Mouse (Mus musculus): ENCODE data around the gene Mapk10. TPM values are rescaled to one million over a fixed set of nuclear protein-coding genes. Genes with fewer than 3 reads are reported as not detected.

Gene Mapk10
- 6.3 and 7.2 TPM in 2 replicates for polyA plus RNA-seq (2015; fragmentation: Nextera tagmentation; extraction: Ambion mirVana)

GRCm38 (mm10) chr5:103211101-103211848 lies at the start of gene Mapk10:
TSS of gene Mapk10 (minus strand) at chr5:103211334.
- ATAC-seq (ENCODE audit: insufficient read depth, low FRiP score), result peak; percentile 78; the same call in 1 of the 2 replicates

GRCm38 (mm10) chr5:103256144-103256543 lies 45.0 kb upstream of the Mapk10 start:
- Histone ChIP-seq H3K4me1 (ENCODE audit: control insufficient read depth, insufficient read depth, low read length) (no peaks in the 10 kb centered on the region), H3K27me3 (ENCODE audit: control insufficient read depth, insufficient read depth, low read length) (no peaks in the 10 kb centered on the region), H3K36me3 (ENCODE audit: control insufficient read depth, insufficient read depth, low read length) (no peaks in the 10 kb centered on the region), H3K9me3 (replicated peaks; ENCODE audit: control insufficient read depth, low read length) (no peaks in the 10 kb centered on the region; the same call in 1 of the 2 replicates), H3K4me2 (ENCODE audit: low read depth, low read length) (no peak overlapping the region), H3K27ac (ENCODE audit: low read length) (no peak overlapping the region), H3K9ac (ENCODE audit: low read length) (no peak overlapping the region), H3K4me3 (replicated peaks; ENCODE audit: low read length) (no peak overlapping the region)
- WGBS, result 86% methylated on average over 5 of the region's 5 CpGs
- ATAC-seq (ENCODE audit: insufficient read depth, low FRiP score), result no peak

More at GRCm38 (mm10) chr5:103211101-103211848, at the start of gene Mapk10:
- H3K4me3 ChIP-seq (replicated peaks; ENCODE audit: low read length), result peak within 1 kb of the TSS; percentile 33
- H3K36me3 ChIP-seq (ENCODE audit: control insufficient read depth, insufficient read depth, low read length), result no peaks in the 10 kb centered on the region
- no peak within 1 kb of the TSS for H3K27ac ChIP-seq (ENCODE audit: low read length)
- H3K4me2 ChIP-seq (ENCODE audit: low read depth, low read length), result peak within 1 kb of the TSS; percentile 46
- WGBS, result 10% methylated on average over 16 of the region's 16 CpGs
- no peaks in the 10 kb centered on the region for H3K4me1 ChIP-seq (ENCODE audit: control insufficient read depth, insufficient read depth, low read length)
- H3K9ac ChIP-seq (ENCODE audit: low read length), result no peak within 1 kb of the TSS
- H3K9me3 ChIP-seq (replicated peaks; ENCODE audit: control insufficient read depth, low read length), result 0 out of 2 replicates have a peak, but pooled peaks cover 4% of the 10 kb centered on the region
- no peaks in the 10 kb centered on the region for H3K27me3 ChIP-seq (ENCODE audit: control insufficient read depth, insufficient read depth, low read length)

GRCm38 (mm10) chr5:103242430-103242829 lies 31.3 kb upstream of the Mapk10 start:
- 64% methylated on average over 1 of the region's 1 CpGs for WGBS

GRCm38 (mm10) chr5:103231822-103232221 lies 20.7 kb upstream of the Mapk10 start:
- Histone ChIP-seq H3K27ac (ENCODE audit: low read length) (no peak overlapping the region), H3K4me1 (ENCODE audit: control insufficient read depth, insufficient read depth, low read length) (no peaks in the 10 kb centered on the region), H3K9me3 (replicated peaks; ENCODE audit: control insufficient read depth, low read length) (no peaks in the 10 kb centered on the region), H3K36me3 (ENCODE audit: control insufficient read depth, insufficient read depth, low read length) (no peaks in the 10 kb centered on the region), H3K4me2 (ENCODE audit: low read depth, low read length) (no peak overlapping the region), H3K27me3 (ENCODE audit: control insufficient read depth, insufficient read depth, low read length) (no peaks in the 10 kb centered on the region), H3K9ac (ENCODE audit: low read length) (no peak overlapping the region), H3K4me3 (replicated peaks; ENCODE audit: low read length) (no peak overlapping the region)
- WGBS, result 76% methylated on average over 4 of the region's 4 CpGs
- peak; percentile 47; the same call in 1 of the 2 replicates for ATAC-seq (ENCODE audit: insufficient read depth, low FRiP score)

More at GRCm38 (mm10) chr5:103242430-103242829, 31.3 kb upstream of the Mapk10 start:
- Histone ChIP-seq H3K27me3 (ENCODE audit: control insufficient read depth, insufficient read depth, low read length) (no peaks in the 10 kb centered on the region; the same call in 1 of the 2 replicates), H3K36me3 (ENCODE audit: control insufficient read depth, insufficient read depth, low read length) (no peaks in the 10 kb centered on the region), H3K9me3 (replicated peaks; ENCODE audit: control insufficient read depth, low read length) (no peaks in the 10 kb centered on the region), H3K9ac (ENCODE audit: low read length) (no peak overlapping the region), H3K27ac (ENCODE audit: low read length) (no peak overlapping the region), H3K4me2 (ENCODE audit: low read depth, low read length) (no peak overlapping the region), H3K4me3 (replicated peaks; ENCODE audit: low read length) (no peak overlapping the region), H3K4me1 (ENCODE audit: control insufficient read depth, insufficient read depth, low read length) (no peaks in the 10 kb centered on the region)
- ATAC-seq (ENCODE audit: insufficient read depth, low FRiP score), result no peak

- no peak overlapping the region for H3K27ac ChIP-seq (ENCODE audit: low read length)
These were observed 19.2 kb upstream of the Mapk10 start for GRCm38 (mm10) chr5:103230334-103230733.

GRCm38 (mm10) chr5:103229321-103229720 lies 18.2 kb upstream of the Mapk10 start:
- Histone ChIP-seq H3K9ac (ENCODE audit: low read length) (no peak overlapping the region), H3K4me2 (ENCODE audit: low read depth, low read length) (no peak overlapping the region), H3K27me3 (ENCODE audit: control insufficient read depth, insufficient read depth, low read length) (no peaks in the 10 kb centered on the region), H3K9me3 (replicated peaks; ENCODE audit: control insufficient read depth, low read length) (no peaks in the 10 kb centered on the region), H3K4me1 (ENCODE audit: control insufficient read depth, insufficient read depth, low read length) (no peaks in the 10 kb centered on the region), H3K36me3 (ENCODE audit: control insufficient read depth, insufficient read depth, low read length) (no peaks in the 10 kb centered on the region), H3K4me3 (replicated peaks; ENCODE audit: low read length) (no peak overlapping the region), H3K27ac (ENCODE audit: low read length) (no peak overlapping the region)
- WGBS, result 56% methylated on average over 3 of the region's 3 CpGs
- no peak for ATAC-seq (ENCODE audit: insufficient read depth, low FRiP score)

More at GRCm38 (mm10) chr5:103230334-103230733, 19.2 kb upstream of the Mapk10 start:
- ATAC-seq (ENCODE audit: insufficient read depth, low FRiP score), result no peak
- no peaks in the 10 kb centered on the region for H3K4me1 ChIP-seq (ENCODE audit: control insufficient read depth, insufficient read depth, low read length)
- H3K27me3 ChIP-seq (ENCODE audit: control insufficient read depth, insufficient read depth, low read length), result no peaks in the 10 kb centered on the region
- no peak overlapping the region for H3K4me3 ChIP-seq (replicated peaks; ENCODE audit: low read length)
- WGBS, result 83% methylated on average over 5 of the region's 5 CpGs
- H3K36me3 ChIP-seq (ENCODE audit: control insufficient read depth, insufficient read depth, low read length), result no peaks in the 10 kb centered on the region
- H3K9me3 ChIP-seq (replicated peaks; ENCODE audit: control insufficient read depth, low read length), result no peaks in the 10 kb centered on the region
- H3K9ac ChIP-seq (ENCODE audit: low read length), result no peak overlapping the region
- H3K4me2 ChIP-seq (ENCODE audit: low read depth, low read length), result no peak overlapping the region

GRCm38 (mm10) chr5:103221997-103222396 lies 10.9 kb upstream of the Mapk10 start:
- H3K36me3 ChIP-seq (ENCODE audit: control insufficient read depth, insufficient read depth, low read length), result no peaks in the 10 kb centered on the region
- H3K27me3 ChIP-seq (ENCODE audit: control insufficient read depth, insufficient read depth, low read length), result no peaks in the 10 kb centered on the region
- WGBS, result 57% methylated on average over 2 of the region's 2 CpGs
- H3K4me2 ChIP-seq (ENCODE audit: low read depth, low read length), result no peak overlapping the region
- no peaks in the 10 kb centered on the region for H3K4me1 ChIP-seq (ENCODE audit: control insufficient read depth, insufficient read depth, low read length)
- H3K27ac ChIP-seq (ENCODE audit: low read length), result no peak overlapping the region
- no peak overlapping the region for H3K9ac ChIP-seq (ENCODE audit: low read length)
- no peak overlapping the region for H3K4me3 ChIP-seq (replicated peaks; ENCODE audit: low read length)
- H3K9me3 ChIP-seq (replicated peaks; ENCODE audit: control insufficient read depth, low read length), result no peaks in the 10 kb centered on the region
- ATAC-seq (ENCODE audit: insufficient read depth, low FRiP score), result no peak

GRCm38 (mm10) chr5:103210644-103211043 lies 490 bp downstream of the Mapk10 start:
- Histone ChIP-seq H3K36me3 (ENCODE audit: control insufficient read depth, insufficient read depth, low read length) (no peaks in the 10 kb centered on the region), H3K4me3 (replicated peaks; ENCODE audit: low read length) (peak overlapping the region; percentile 33), H3K9ac (ENCODE audit: low read length) (no peak overlapping the region), H3K4me1 (ENCODE audit: control insufficient read depth, insufficient read depth, low read length) (no peaks in the 10 kb centered on the region), H3K9me3 (replicated peaks; ENCODE audit: control insufficient read depth, low read length) (0 out of 2 replicates have a peak, but pooled peaks cover 1% of the 10 kb centered on the region), H3K27me3 (ENCODE audit: control insufficient read depth, insufficient read depth, low read length) (no peaks in the 10 kb centered on the region), H3K4me2 (ENCODE audit: low read depth, low read length) (peak overlapping the region; percentile 46), H3K27ac (ENCODE audit: low read length) (no peak overlapping the region)
- no peak for ATAC-seq (ENCODE audit: insufficient read depth, low FRiP score)
- WGBS, result 35% methylated on average over 6 of the region's 6 CpGs

GRCm38 (mm10) chr5:103210018-103210417 lies 1.1 kb downstream of the Mapk10 start:
- Histone ChIP-seq H3K27ac (ENCODE audit: low read length) (no peak overlapping the region), H3K36me3 (ENCODE audit: control insufficient read depth, insufficient read depth, low read length) (no peaks in the 10 kb centered on the region), H3K27me3 (ENCODE audit: control insufficient read depth, insufficient read depth, low read length) (no peaks in the 10 kb centered on the region), H3K4me2 (ENCODE audit: low read depth, low read length) (no peak overlapping the region), H3K4me1 (ENCODE audit: control insufficient read depth, insufficient read depth, low read length) (no peaks in the 10 kb centered on the region), H3K4me3 (replicated peaks; ENCODE audit: low read length) (no peak overlapping the region), H3K9ac (ENCODE audit: low read length) (no peak overlapping the region), H3K9me3 (replicated peaks; ENCODE audit: control insufficient read depth, low read length) (no peaks in the 10 kb centered on the region)
- WGBS, result 56% methylated on average over 3 of the region's 3 CpGs
- ATAC-seq (ENCODE audit: insufficient read depth, low FRiP score), result no peak
